Mouse (Mus musculus) CH12.LX (cell line): Measurements from ENCODE around the gene Gins3.

Experiments used
- E2F4 ChIP-seq: IDR thresholded peaks from 2 replicates; pipeline ENCODE4 v1.6.1; 2011; ENCODE audit warnings: low read depth, low read length, improper control_type of control experiment; ENCODE audit not compliant: insufficient replicate concordance
- EP300 ChIP-seq: IDR thresholded peaks from 2 replicates; pipeline ENCODE4 v1.6.1; 2011; ENCODE audit warnings: low read length, improper control_type of control experiment
- KAT2A ChIP-seq: IDR thresholded peaks from 2 replicates; pipeline ENCODE4 v1.6.1; 2012; ENCODE audit warnings: low read length, improper control_type of control experiment, inconsistent platforms; ENCODE audit not compliant: insufficient replicate concordance
- MXI1 ChIP-seq: IDR thresholded peaks from 2 replicates; pipeline ENCODE4 v1.6.1; 2011; ENCODE audit warnings: mild to moderate bottlenecking, low read depth, low read length, improper control_type of control experiment
- NRF1 ChIP-seq: IDR thresholded peaks from 2 replicates; pipeline ENCODE4 v1.6.1; 2014; ENCODE audit warnings: low read depth, mild to moderate bottlenecking, inconsistent platforms, low read length, improper control_type of control experiment, moderate library complexity
- PAX5 ChIP-seq: IDR thresholded peaks from 2 replicates; pipeline ENCODE4 v1.6.1; 2012; ENCODE audit warnings: low read length, inconsistent platforms, mixed read lengths
- POLR2A ChIP-seq: IDR thresholded peaks from 2 replicates; pipeline ENCODE4 v1.6.1; 2011; ENCODE audit warnings: low read depth, mild to moderate bottlenecking, improper control_type of control experiment, low read length
- RAD21 ChIP-seq: IDR thresholded peaks from 2 replicates; pipeline ENCODE4 v1.6.1; 2011; ENCODE audit warnings: low read depth, mild to moderate bottlenecking, low read length, improper control_type of control experiment, moderate library complexity
- USF2 ChIP-seq: conservative IDR thresholded peaks from 2 replicates; pipeline ENCODE4 v1.6.1; 2011; ENCODE audit warnings: low read depth, low read length, improper control_type of control experiment

DNA sequence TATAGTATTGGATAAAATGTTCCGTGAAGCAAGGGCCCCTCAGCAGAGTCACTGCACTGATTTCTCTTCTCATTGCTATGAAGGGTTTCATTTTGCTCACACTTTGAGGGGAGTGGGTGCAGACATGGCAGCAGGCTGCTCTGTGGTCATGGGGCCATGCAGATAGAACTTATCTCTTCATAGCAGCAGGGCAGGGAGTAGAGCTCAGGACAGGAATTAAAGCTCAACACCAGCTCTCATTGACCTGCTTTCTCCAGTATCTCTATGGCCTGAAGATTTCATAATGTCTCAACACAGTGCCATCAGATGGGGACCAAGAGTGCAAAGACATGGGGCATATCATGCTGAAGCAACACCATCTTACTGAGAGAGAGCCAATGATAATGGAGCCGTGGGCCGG lies 15.0 kb downstream of the Gins3 start:
- TF ChIP-seq E2F4 (no peak), EP300 (no peak), KAT2A (no peak), PAX5 (no peak), MXI1 (no peak), NRF1 (no peak), POLR2A (no peak), RAD21 (no peak), USF2 (no peak)
